Mouse (Mus musculus): ENCODE measurements around the gene Wdfy2. TPM values are rescaled to one million over a fixed set of nuclear protein-coding genes. Genes with fewer than 3 reads are reported as not detected.
"Not testable (repeated sequence)": the region's sequence is repeated elsewhere in the genome, so short reads cannot be mapped to it uniquely, and the experiment has no call there.

Wdfy2 gene
- polyA plus RNA-seq, 1 experiment from 2014 or later, result 13.1 TPM

- WGBS, result 85% methylated on average over 6 of the region's 6 CpGs
- no peak overlapping the region for H3K27ac ChIP-seq (ENCODE audit: low read depth, low read length)
Measured at GRCm38 (mm10) chr14:62814567-62814966, 22.9 kb upstream of the Wdfy2 start.

GRCm38 (mm10) chr14:62816827-62817226 is 20.7 kb upstream of the Wdfy2 start:
- ATAC-seq (ENCODE audit: low read depth), result no peak
- Histone ChIP-seq H3K27ac (ENCODE audit: low read depth, low read length) (no peak overlapping the region), H3K27me3 (ENCODE audit: control insufficient read depth, insufficient read depth, low read length) (no peaks in the 10 kb centered on the region), H3K4me3 (ENCODE audit: low read depth, low read length) (no peak overlapping the region), H3K36me3 (ENCODE audit: control insufficient read depth, insufficient read depth, low read length) (no peaks in the 10 kb centered on the region), H3K9ac (replicated peaks; ENCODE audit: low read depth, low read length) (no peak overlapping the region), H3K9me3 (ENCODE audit: control insufficient read depth, low read length) (no peaks in the 10 kb centered on the region), H3K4me2 (ENCODE audit: low read depth, low read length) (no peak overlapping the region), H3K4me1 (ENCODE audit: control insufficient read depth, insufficient read depth, low read length) (no peaks in the 10 kb centered on the region)
- 83% methylated on average over 4 of the region's 4 CpGs for WGBS

More at GRCm38 (mm10) chr14:62814567-62814966, 22.9 kb upstream of the Wdfy2 start:
- no peaks in the 10 kb centered on the region for H3K4me1 ChIP-seq (ENCODE audit: control insufficient read depth, insufficient read depth, low read length)
- H3K27me3 ChIP-seq (ENCODE audit: control insufficient read depth, insufficient read depth, low read length), result no peaks in the 10 kb centered on the region
- no peaks in the 10 kb centered on the region for H3K9me3 ChIP-seq (ENCODE audit: control insufficient read depth, low read length)
- H3K4me3 ChIP-seq (ENCODE audit: low read depth, low read length), result no peak overlapping the region
- ATAC-seq (ENCODE audit: low read depth), result no peak
- no peak overlapping the region for H3K4me2 ChIP-seq (ENCODE audit: low read depth, low read length)
- no peaks in the 10 kb centered on the region for H3K36me3 ChIP-seq (ENCODE audit: control insufficient read depth, insufficient read depth, low read length)
- H3K9ac ChIP-seq (replicated peaks; ENCODE audit: low read depth, low read length), result no peak overlapping the region

- no peak overlapping the region for H3K4me3 ChIP-seq (ENCODE audit: low read depth, low read length)
- H3K4me1 ChIP-seq (ENCODE audit: control insufficient read depth, insufficient read depth, low read length), result no peaks in the 10 kb centered on the region
- H3K9ac ChIP-seq (replicated peaks; ENCODE audit: low read depth, low read length), result no peak overlapping the region
- WGBS, result 94% methylated on average over 8 of the region's 8 CpGs
- H3K9me3 ChIP-seq (ENCODE audit: control insufficient read depth, low read length), result no peaks in the 10 kb centered on the region
- no peak overlapping the region for H3K27ac ChIP-seq (ENCODE audit: low read depth, low read length)
- no peaks in the 10 kb centered on the region for H3K27me3 ChIP-seq (ENCODE audit: control insufficient read depth, insufficient read depth, low read length)
- H3K4me2 ChIP-seq (ENCODE audit: low read depth, low read length), result no peak overlapping the region
- no peaks in the 10 kb centered on the region for H3K36me3 ChIP-seq (ENCODE audit: control insufficient read depth, insufficient read depth, low read length)
- ATAC-seq (ENCODE audit: low read depth), result no peak
Measured at GRCm38 (mm10) chr14:62825575-62826332, 11.7 kb upstream of the Wdfy2 start.

- no peak overlapping the region for H3K4me2 ChIP-seq (ENCODE audit: low read depth, low read length)
- no peaks in the 10 kb centered on the region for H3K4me1 ChIP-seq (ENCODE audit: control insufficient read depth, insufficient read depth, low read length)
- WGBS, result 26% methylated on average over 6 of the region's 6 CpGs
- no peak overlapping the region for H3K9ac ChIP-seq (replicated peaks; ENCODE audit: low read depth, low read length)
- H3K9me3 ChIP-seq (ENCODE audit: control insufficient read depth, low read length), result no peaks in the 10 kb centered on the region
- no peak overlapping the region for H3K27ac ChIP-seq (ENCODE audit: low read depth, low read length)
- H3K36me3 ChIP-seq (ENCODE audit: control insufficient read depth, insufficient read depth, low read length), result no peaks in the 10 kb centered on the region
- no peak for ATAC-seq (ENCODE audit: low read depth)
- no peak overlapping the region for H3K4me3 ChIP-seq (ENCODE audit: low read depth, low read length)
- no peaks in the 10 kb centered on the region for H3K27me3 ChIP-seq (ENCODE audit: control insufficient read depth, insufficient read depth, low read length)
Measured at GRCm38 (mm10) chr14:62829291-62829690, 8.2 kb upstream of the Wdfy2 start.

- H3K4me2 ChIP-seq (ENCODE audit: low read depth, low read length), result no peak overlapping the region
- no peak overlapping the region for H3K4me3 ChIP-seq (ENCODE audit: low read depth, low read length)
- no peak overlapping the region for H3K9ac ChIP-seq (replicated peaks; ENCODE audit: low read depth, low read length)
- H3K36me3 ChIP-seq (ENCODE audit: control insufficient read depth, insufficient read depth, low read length), result no peaks in the 10 kb centered on the region
- ATAC-seq (ENCODE audit: low read depth), result no peak
- no peaks in the 10 kb centered on the region for H3K27me3 ChIP-seq (ENCODE audit: control insufficient read depth, insufficient read depth, low read length)
- H3K27ac ChIP-seq (ENCODE audit: low read depth, low read length), result no peak overlapping the region
- WGBS, result 96% methylated on average over 3 of the region's 3 CpGs
- H3K9me3 ChIP-seq (ENCODE audit: control insufficient read depth, low read length), result no peaks in the 10 kb centered on the region
- H3K4me1 ChIP-seq (ENCODE audit: control insufficient read depth, insufficient read depth, low read length), result no peaks in the 10 kb centered on the region
Measured at GRCm38 (mm10) chr14:62831691-62832275, 5.7 kb upstream of the Wdfy2 start.

- Histone ChIP-seq H3K9ac (replicated peaks; ENCODE audit: low read depth, low read length) (no peak overlapping the region), H3K9me3 (ENCODE audit: control insufficient read depth, low read length) (no peaks in the 10 kb centered on the region), H3K4me2 (ENCODE audit: low read depth, low read length) (no peak overlapping the region), H3K27me3 (ENCODE audit: control insufficient read depth, insufficient read depth, low read length) (no peaks in the 10 kb centered on the region), H3K36me3 (ENCODE audit: control insufficient read depth, insufficient read depth, low read length) (no peaks in the 10 kb centered on the region), H3K4me1 (ENCODE audit: control insufficient read depth, insufficient read depth, low read length) (no peaks in the 10 kb centered on the region), H3K4me3 (ENCODE audit: low read depth, low read length) (no peak overlapping the region), H3K27ac (ENCODE audit: low read depth, low read length) (no peak overlapping the region)
- ATAC-seq (ENCODE audit: low read depth), result no peak
- 76% methylated on average over 7 of the region's 7 CpGs for WGBS
Measured at GRCm38 (mm10) chr14:62833036-62833435, 4.4 kb upstream of the Wdfy2 start.

- no peak overlapping the region for H3K4me3 ChIP-seq (ENCODE audit: low read depth, low read length)
- no peak for ATAC-seq (ENCODE audit: low read depth)
- no peak overlapping the region for H3K4me2 ChIP-seq (ENCODE audit: low read depth, low read length)
- no peak overlapping the region for H3K9ac ChIP-seq (replicated peaks; ENCODE audit: low read depth, low read length)
- H3K36me3 ChIP-seq (ENCODE audit: control insufficient read depth, insufficient read depth, low read length), result no peaks in the 10 kb centered on the region
- H3K27me3 ChIP-seq (ENCODE audit: control insufficient read depth, insufficient read depth, low read length), result no peaks in the 10 kb centered on the region
- H3K27ac ChIP-seq (ENCODE audit: low read depth, low read length), result no peak overlapping the region
- peaks cover 3% of the 10 kb centered on the region; the same call in 1 of the 2 replicates for H3K4me1 ChIP-seq (ENCODE audit: control insufficient read depth, insufficient read depth, low read length)
- WGBS, result 69% methylated on average over 3 of the region's 3 CpGs
- no peaks in the 10 kb centered on the region for H3K9me3 ChIP-seq (ENCODE audit: control insufficient read depth, low read length)
Measured at GRCm38 (mm10) chr14:62833541-62833940, 3.9 kb upstream of the Wdfy2 start.

- H3K4me3 ChIP-seq (ENCODE audit: low read depth, low read length); H3K36me3 ChIP-seq (ENCODE audit: control insufficient read depth, insufficient read depth, low read length); H3K27ac ChIP-seq (ENCODE audit: low read depth, low read length); H3K4me2 ChIP-seq (ENCODE audit: low read depth, low read length); H3K4me1 ChIP-seq (ENCODE audit: control insufficient read depth, insufficient read depth, low read length); H3K9me3 ChIP-seq (ENCODE audit: control insufficient read depth, low read length); ATAC-seq (ENCODE audit: low read depth); H3K27me3 ChIP-seq (ENCODE audit: control insufficient read depth, insufficient read depth, low read length); H3K9ac ChIP-seq (replicated peaks; ENCODE audit: low read depth, low read length): not testable (repeated sequence)
- 80% methylated on average over 3 of the region's 3 CpGs for WGBS
Measured at GRCm38 (mm10) chr14:62835737-62836136, 1.7 kb upstream of the Wdfy2 start.

GRCm38 (mm10) chr14:62836926-62837640 is 395 bp upstream of the Wdfy2 start:
- 1% methylated on average over 37 of the region's 37 CpGs for WGBS
- Histone ChIP-seq H3K27ac (ENCODE audit: low read depth, low read length) (peak overlapping the region; percentile 80; the same call in 1 of the 2 replicates), H3K9ac (replicated peaks; ENCODE audit: low read depth, low read length) (peak overlapping the region; percentile 89; the same call in 1 of the 2 replicates), H3K4me2 (ENCODE audit: low read depth, low read length) (peak overlapping the region; percentile 45), H3K36me3 (ENCODE audit: control insufficient read depth, insufficient read depth, low read length) (no peaks in the 10 kb centered on the region), H3K4me1 (ENCODE audit: control insufficient read depth, insufficient read depth, low read length) (peaks cover 8% of the 10 kb centered on the region; the same call in 1 of the 2 replicates), H3K4me3 (ENCODE audit: low read depth, low read length) (peak overlapping the region; percentile 89), H3K27me3 (ENCODE audit: control insufficient read depth, insufficient read depth, low read length) (no peaks in the 10 kb centered on the region), H3K9me3 (ENCODE audit: control insufficient read depth, low read length) (no peaks in the 10 kb centered on the region)
- peak; percentile 96 for ATAC-seq (ENCODE audit: low read depth)

Measured in neural tube, embryonic 14.5 days (tissue).